Mouse (Mus musculus) kidney, adult 11 months (tissue): Measurements from ENCODE around the gene Stag2.

Experiments used
- DNase-seq: peaks from one replicate; pipeline ENCODE4 v3.0.0; 2022

Stag2 gene

GRCm38 (mm10) chrX:42148788-42149556 lies at the start of gene Stag2:
Gene Stag2, plus strand, starts transcription at chrX:42149317.
- DNase-seq: peak; percentile 89

- no peak for DNase-seq
Observed at GRCm38 (mm10) chrX:42107137-42107536, 42.0 kb upstream of the Stag2 start.

GRCm38 (mm10) chrX:42110585-42110984 lies 38.5 kb upstream of the Stag2 start:
- DNase-seq: no peak

- DNase-seq: no peak
Observed at GRCm38 (mm10) chrX:42119442-42120048, 29.6 kb upstream of the Stag2 start.

GRCm38 (mm10) chrX:42124963-42125697 lies 24.0 kb upstream of the Stag2 start:
- no peak for DNase-seq

GRCm38 (mm10) chrX:42139882-42140281 lies 9.2 kb upstream of the Stag2 start:
- DNase-seq: no peak

GRCm38 (mm10) chrX:42142620-42143019 lies 6.5 kb upstream of the Stag2 start:
- no peak for DNase-seq

GRCm38 (mm10) chrX:42143991-42144390 lies 5.1 kb upstream of the Stag2 start:
- no peak for DNase-seq

GRCm38 (mm10) chrX:42148016-42148451 lies 1.1 kb upstream of the Stag2 start:
- peak; percentile 43 for DNase-seq

GRCm38 (mm10) chrX:42149557-42150345 lies 634 bp downstream of the Stag2 start:
- peak; percentile 23 for DNase-seq

- DNase-seq: peak; percentile 70
Observed at GRCm38 (mm10) chrX:42150346-42151023, 1.4 kb downstream of the Stag2 start.

- peak; percentile 8 for DNase-seq
Observed at GRCm38 (mm10) chrX:42151024-42151754, 2.1 kb downstream of the Stag2 start.

GRCm38 (mm10) chrX:42151903-42152369 lies 2.8 kb downstream of the Stag2 start:
- DNase-seq: peak; percentile 86

- DNase-seq: no peak
Observed at GRCm38 (mm10) chrX:42153056-42153455, 3.9 kb downstream of the Stag2 start.

- no peak for DNase-seq
Observed at GRCm38 (mm10) chrX:42165455-42165854, 16.3 kb downstream of the Stag2 start.

GRCm38 (mm10) chrX:42170811-42171210 lies 21.7 kb downstream of the Stag2 start:
- no peak for DNase-seq

GRCm38 (mm10) chrX:42187590-42187989 lies 38.5 kb downstream of the Stag2 start:
- no peak for DNase-seq

GRCm38 (mm10) chrX:42188825-42189426 lies 39.8 kb downstream of the Stag2 start:
- no peak for DNase-seq

GRCm38 (mm10) chrX:42194608-42195007 lies 45.5 kb downstream of the Stag2 start:
- no peak for DNase-seq

- DNase-seq: no peak
Observed at GRCm38 (mm10) chrX:42202482-42202881, 53.4 kb downstream of the Stag2 start.

- no peak for DNase-seq
Observed at GRCm38 (mm10) chrX:42215742-42216141, 66.6 kb downstream of the Stag2 start.
